Mouse (Mus musculus) mature B cell (primary cell): ENCODE results near the gene Xpo1.
"Not testable (repeated sequence)": the region's sequence is repeated elsewhere in the genome, so short reads cannot be mapped to it uniquely, and the experiment has no call there.

Experiments
- in situ Hi-C: fragments of 300-500 bp; cut with MboI; formaldehyde crosslinking; loops from 2 replicates; pipeline ENCODE4 v1.14.3; 2019

Gene Xpo1

DNA sequence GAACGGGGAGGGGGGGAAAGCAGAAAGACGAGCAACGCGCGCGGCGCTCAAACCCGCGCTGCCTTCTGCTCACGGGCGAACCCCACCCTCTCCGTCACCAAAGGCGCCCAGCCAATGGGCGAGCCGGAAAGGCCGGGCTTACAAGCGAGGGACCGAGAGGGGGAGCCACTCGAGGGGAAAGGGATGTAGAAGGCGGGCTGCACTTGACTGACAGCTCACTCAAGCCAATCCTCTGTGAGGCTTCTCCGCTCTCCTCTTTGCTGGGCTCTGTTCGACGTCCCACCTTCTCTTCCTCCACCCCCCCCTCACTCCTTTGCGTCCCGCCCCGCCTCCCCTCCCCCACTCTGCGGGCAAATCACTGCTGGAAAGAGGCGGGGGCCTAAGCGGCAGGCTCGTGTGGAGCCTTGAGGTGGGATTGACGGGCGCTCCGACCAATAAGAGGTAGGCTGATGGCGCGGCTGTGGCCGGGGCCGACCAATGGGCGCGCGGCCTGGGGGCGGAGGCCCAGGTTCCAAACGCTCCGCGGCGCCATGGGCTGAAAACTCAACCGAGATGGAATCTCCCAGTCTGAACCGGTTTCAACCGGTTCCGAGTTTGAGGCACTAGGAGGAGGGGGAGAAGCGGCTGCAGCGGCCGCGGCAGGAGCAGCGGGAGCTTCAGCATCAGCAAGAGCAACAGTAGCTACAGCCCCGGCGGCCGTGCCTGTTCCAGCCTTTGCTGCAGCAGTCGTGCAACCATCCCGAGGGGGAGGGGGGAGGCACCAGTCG lies at the start of gene Xpo1:
Gene Xpo1 (plus strand): TSS at position 615 of the 767 bp plus-strand sequence.
- in situ Hi-C loops = loop anchor here (25.0 kb wide), 1 partner anchor 618 kb away; no protein-coding TSS in a partner anchor

GRCm38 (mm10) chr11:23209717-23210116 lies 46.1 kb upstream of the Xpo1 start:
- in situ Hi-C loops = no loop called here

DNA sequence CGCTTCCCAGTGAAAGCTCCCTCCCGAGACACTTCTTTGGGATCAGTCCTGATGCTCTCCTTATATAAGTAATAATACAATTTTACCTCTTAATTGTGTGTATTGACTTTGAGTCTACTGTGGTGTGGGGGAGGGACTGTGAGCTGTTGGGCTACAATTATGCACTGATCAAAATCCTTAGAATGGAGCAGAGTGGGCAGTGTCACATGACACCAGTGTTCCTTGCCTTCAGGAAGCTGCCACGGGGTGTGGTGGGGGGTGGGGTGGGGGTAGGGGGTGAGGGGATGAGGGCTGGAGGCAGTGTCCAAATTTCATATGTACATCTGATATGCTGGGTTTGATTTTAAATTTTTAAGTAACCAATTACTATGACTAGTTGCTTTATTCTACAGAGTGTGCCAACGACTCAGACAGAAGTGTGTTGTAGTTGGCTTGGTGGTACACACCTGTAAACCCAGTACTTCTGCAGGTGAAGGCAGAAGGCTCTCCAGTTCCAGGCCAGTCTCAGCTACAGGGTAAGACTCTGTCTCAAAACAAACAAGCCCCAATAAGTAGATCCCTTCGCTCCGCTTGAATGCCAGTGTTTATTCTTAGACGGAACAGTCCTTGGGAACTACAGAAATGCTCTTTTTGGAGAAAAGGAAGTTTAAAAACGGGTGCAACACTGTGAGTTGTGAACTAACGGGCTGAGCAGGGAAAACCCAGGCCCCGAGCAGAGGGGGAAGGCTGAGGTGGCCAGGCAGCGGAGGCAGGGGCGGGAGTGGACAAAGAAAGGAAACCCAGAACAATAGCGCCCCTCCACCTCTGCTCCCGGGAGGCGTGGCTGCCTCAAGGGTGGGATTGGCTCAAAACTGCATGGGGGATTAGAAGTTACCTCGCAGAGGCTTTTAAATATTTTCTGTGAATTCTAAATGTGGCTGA lies 45.0 kb upstream of the Xpo1 start:
- in situ Hi-C loops = no loop called here

GRCm38 (mm10) chr11:23217430-23217829 lies 38.4 kb upstream of the Xpo1 start:
- in situ Hi-C loops = no loop called here

DNA sequence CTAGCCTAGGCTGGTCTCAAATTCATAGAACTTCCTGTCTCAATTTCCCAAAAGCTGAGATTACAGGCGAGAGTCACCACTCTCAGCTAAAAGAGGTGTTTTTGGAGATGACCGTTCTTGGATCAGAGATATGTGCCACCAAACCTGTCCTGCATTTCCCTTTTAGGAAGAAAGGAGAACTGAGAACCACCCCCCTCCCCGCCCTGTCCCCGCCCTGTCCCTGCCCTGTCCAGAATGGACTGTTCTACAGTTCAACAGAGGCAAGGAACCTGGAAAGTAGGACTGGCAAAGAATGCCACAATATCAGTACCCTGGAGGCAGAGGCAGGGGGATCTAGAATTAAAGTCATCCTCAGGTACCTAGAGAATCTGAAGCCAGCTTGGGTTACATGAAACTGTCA lies 19.8 kb upstream of the Xpo1 start:
- in situ Hi-C loops = no loop called here

DNA sequence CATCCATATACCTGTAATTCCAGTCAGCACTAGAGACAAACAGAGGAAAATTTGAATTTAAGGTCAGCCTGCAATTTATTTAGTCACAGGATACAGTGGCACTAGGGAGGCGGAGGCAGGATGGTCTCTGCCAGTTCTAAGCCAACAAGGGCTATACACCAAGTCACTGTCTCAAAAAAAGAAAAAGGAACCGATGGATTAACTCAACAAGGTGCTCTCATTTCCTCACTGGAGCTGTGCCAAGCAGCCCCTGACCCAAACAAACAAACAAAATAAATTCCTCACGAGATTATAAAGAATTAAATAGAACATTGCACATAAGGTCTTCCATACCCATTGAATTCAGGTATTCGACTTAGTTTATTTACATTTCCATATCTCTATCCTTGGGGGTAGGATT lies 1.9 kb upstream of the Xpo1 start:
- in situ Hi-C loops = loop anchor here (25.0 kb wide), 1 partner anchor 617 kb away; no protein-coding TSS in a partner anchor

GRCm38 (mm10) chr11:23254548-23254947 lies 1.3 kb upstream of the Xpo1 start:
- in situ Hi-C loops = loop anchor here (25.0 kb wide), 1 partner anchor 617 kb away; no protein-coding TSS in a partner anchor

DNA sequence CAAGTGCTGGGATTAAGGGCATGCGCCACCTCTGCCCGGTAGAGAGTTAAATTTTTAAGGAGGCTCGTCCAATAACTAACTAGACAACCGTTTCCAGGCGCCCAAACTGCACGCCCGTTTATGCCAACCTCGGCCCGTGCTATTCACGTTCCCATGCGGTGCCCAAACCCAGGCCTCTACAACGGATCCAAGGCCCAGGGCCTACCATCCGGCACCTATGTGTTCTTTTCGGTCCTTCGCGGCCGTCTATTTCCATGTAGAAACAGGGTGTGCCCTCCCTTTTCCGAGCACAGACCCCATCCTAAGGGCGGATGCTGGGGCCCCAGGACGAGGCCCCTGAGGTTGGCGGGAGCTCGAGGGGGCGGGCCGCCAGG lies 801 bp upstream of the Xpo1 start:
- in situ Hi-C loops = loop anchor here (25.0 kb wide), 1 partner anchor 618 kb away; no protein-coding TSS in a partner anchor

GRCm38 (mm10) chr11:23256194-23256802 lies 457 bp downstream of the Xpo1 start:
- in situ Hi-C loops = loop anchor here (25.0 kb wide), 1 partner anchor 619 kb away; no protein-coding TSS in a partner anchor

GRCm38 (mm10) chr11:23256803-23257704 lies 1.2 kb downstream of the Xpo1 start:
- in situ Hi-C loops = loop anchor here (25.0 kb wide), 1 partner anchor 620 kb away; no protein-coding TSS in a partner anchor

GRCm38 (mm10) chr11:23259073-23259472 lies 3.2 kb downstream of the Xpo1 start:
- in situ Hi-C loops = loop anchor here (25.0 kb wide), 1 partner anchor 622 kb away; no protein-coding TSS in a partner anchor

DNA sequence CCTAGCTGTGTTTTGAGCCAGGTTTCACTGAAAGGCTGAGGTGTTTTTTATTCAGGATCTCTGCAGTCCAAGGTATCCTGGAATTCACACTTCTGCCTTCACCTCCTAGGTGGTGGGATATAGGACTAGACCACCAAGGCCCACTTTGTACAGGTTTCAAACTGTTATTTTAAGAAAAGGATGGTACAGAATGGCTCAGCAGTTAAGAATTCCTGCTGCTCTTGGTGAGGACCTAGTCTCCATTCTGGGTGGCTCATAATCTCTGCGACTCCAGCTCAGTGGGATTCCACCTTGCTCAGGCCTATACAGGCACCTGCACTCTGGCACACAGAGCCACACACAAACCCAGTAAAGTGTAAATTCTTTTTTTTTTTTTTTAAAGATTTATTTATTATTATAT lies 3.6 kb downstream of the Xpo1 start:
- in situ Hi-C loops = loop anchor here (25.0 kb wide), 1 partner anchor 622 kb away; no protein-coding TSS in a partner anchor

GRCm38 (mm10) chr11:23260186-23260585 lies 4.3 kb downstream of the Xpo1 start:
- in situ Hi-C loops = loop anchor here (10.0 to 25.0 kb wide), 2 partner anchors 255 to 623 kb away; partner anchors contain the start of gene Fam161a

- in situ Hi-C loops = loop anchor here (10.0 to 25.0 kb wide), 2 partner anchors 257 to 624 kb away; partner anchors contain the start of gene Fam161a
Observed at GRCm38 (mm10) chr11:23261490-23261889, 5.6 kb downstream of the Xpo1 start.

DNA sequence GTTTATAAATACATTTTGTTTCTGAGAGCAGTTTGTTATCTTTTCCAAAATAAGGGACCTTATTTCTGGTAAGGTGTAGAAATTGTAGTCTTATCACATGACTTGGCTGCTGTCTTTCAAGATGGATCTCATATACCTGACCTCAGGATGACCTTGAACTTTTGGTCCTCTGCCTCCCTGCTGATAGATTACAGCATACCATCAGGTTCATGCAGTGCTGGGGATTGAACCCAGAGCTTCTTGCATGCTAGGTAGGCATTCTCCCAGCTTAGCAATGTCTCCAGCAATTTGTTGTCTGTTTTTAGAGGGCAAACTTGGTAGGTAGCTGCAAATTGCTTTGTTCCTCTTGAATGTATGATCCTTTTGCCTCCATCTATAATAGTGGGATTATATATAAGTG lies 9.1 kb downstream of the Xpo1 start:
- in situ Hi-C loops = loop anchor here (5.0 to 25.0 kb wide), 3 partner anchors 113 to 628 kb away; partner anchors contain the start of gene Fam161a

GRCm38 (mm10) chr11:23271770-23272724 lies 16.2 kb downstream of the Xpo1 start:
- in situ Hi-C loops = loop anchor here (25.0 kb wide), 1 partner anchor 635 kb away; no protein-coding TSS in a partner anchor

GRCm38 (mm10) chr11:23275780-23276179 lies 19.9 kb downstream of the Xpo1 start:
- in situ Hi-C loops = no loop called here

GRCm38 (mm10) chr11:23284469-23284868 lies 28.6 kb downstream of the Xpo1 start:
- in situ Hi-C loops = no loop called here

GRCm38 (mm10) chr11:23288866-23289265 lies 33.0 kb downstream of the Xpo1 start:
- in situ Hi-C loops = not testable (repeated sequence)
